Mouse (Mus musculus): ENCODE data around the gene Gabra4.
A peak's percentile ranks its signal among the peaks of the same experiment; 100 is the strongest.
"Not testable (repeated sequence)": the region's sequence is repeated elsewhere in the genome, so short reads cannot be mapped to it uniquely, and the experiment has no call there.

Gene Gabra4

DNA sequence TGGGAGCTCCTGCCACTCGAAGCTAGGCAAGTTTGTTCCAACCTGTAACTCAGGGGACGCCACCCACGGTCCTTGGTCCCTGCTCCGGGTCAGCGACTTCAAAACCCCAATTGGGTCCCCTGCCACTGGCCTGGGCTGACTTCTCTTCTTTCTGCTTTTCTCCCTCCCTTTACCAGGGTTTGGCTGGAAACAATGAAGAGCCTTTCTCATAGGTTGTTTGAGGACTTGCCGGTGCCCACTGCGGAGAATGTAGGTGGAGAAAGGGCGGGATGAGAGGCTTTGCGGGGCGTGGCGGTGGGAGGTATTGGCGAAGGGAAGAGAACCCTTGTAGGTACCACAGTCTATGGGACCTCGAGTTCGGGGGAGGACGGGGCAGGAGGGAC lies at the start of gene Gabra4:
TSS of gene Gabra4 (minus strand) at position 194 of the 383 bp plus-strand sequence.
- DNase-seq, result peak in 1 of 2 experiments; percentile 59

DNA sequence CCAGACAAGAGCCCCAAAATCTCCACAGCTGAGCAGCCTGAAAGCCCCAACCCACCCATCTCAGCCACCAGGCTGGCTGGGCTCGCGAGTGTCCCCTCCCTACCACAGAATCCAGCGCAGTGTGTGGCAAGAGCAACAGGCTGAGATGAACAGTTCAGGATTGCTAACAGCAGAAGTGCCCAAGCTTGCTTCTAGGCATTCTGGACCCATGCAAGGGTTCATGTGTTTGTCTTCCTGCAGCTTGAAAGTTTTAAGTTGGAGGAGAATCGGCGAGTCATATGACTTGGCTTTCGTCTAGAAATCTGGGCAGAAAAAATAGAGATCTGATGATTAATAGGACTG lies 43.1 kb upstream of the Gabra4 start:
- no peak for DNase-seq

DNA sequence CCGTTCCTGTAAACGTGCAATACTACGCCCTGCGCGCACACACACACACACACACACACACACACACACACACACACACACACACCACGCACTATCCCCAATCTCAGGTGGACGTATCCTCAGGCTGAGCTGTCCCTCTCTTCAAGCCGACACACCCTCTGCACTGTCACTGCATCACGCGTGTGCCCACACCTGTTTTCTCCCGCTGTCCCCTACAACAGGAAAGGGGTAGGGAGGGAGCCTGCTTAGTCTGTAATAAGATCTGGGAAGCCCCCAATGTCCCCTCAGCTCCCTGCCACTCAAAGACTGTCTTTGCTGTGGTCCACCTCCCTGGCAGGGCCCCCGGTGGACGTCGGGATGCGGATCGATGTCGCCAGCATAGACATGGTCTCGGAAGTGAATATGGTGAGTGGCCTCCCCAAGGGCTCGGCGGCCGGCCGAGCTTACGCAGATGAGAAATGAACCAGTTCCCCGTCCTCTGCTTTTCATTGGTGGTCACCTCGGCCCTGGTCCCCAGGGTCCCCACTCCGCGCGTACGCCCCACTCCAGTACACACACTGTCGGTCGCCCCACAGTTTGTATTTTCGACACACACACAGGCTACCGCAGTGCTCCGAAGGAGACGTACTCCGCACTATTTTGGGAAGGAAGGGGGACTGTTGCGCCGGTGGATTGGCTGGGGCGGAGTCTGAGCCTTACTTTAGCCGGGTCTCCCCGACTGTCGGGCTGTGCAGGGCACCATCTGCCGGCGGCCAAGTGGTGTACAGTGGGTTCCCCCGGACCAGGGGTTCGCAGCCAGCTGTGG lies 42.6 kb upstream of the Gabra4 start:
- DNase-seq, result peak; percentile 78 to 79

DNA sequence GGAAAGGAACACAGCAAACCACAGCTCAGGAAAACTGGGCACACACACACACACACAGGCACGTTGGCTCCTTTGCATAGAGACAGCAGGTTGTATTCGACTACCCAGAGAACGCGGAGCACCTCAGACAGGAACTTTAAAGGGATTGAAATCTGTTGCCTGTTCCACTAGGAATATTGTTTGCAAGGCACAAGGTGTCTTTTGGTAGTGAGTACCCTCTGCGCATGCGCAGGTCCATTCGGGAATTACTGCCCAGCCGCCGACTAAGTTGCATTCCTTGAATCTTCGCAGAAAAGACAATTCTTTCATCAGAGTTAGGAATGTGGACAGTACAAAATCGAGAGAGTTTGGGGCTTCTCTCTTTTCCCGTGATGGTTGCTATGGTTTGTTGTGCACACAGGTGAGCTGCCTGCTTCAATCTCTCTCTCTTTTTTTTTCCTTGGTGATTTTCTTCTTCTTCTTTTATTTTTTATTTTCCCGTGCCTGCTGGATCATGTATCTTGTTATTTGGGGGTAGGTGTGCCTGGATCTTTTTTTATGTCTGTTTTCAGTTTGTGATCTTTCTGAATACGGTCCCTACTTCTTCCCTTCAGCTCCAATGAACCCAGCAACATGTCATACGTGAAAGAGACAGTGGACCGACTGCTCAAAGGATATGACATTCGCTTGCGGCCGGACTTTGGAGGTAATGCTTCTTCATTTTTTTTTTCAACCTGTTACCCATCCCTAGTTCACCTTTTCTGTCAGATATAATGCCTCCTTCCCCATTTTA lies 41.8 kb upstream of the Gabra4 start:
- peak; percentile 83 to 86 for DNase-seq

DNA sequence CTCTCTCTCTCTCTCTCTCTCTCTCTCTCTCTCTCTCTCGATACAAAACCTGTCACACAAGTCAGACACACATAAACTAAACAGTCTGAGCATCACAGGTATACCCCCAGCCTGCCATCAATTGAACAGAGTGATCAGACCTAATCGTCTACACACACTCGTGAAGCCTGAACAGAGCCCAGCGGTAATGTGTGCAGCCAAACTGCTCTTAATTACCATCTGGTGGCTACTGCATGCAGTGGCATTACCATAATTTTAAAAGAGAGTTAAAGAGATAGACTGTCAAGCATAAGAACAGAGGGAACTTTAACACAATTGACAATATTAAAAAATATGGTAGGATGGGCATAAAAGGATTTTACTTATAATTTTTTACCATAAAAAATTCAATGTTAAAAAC lies 7.5 kb upstream of the Gabra4 start:
- no peak for DNase-seq

DNA sequence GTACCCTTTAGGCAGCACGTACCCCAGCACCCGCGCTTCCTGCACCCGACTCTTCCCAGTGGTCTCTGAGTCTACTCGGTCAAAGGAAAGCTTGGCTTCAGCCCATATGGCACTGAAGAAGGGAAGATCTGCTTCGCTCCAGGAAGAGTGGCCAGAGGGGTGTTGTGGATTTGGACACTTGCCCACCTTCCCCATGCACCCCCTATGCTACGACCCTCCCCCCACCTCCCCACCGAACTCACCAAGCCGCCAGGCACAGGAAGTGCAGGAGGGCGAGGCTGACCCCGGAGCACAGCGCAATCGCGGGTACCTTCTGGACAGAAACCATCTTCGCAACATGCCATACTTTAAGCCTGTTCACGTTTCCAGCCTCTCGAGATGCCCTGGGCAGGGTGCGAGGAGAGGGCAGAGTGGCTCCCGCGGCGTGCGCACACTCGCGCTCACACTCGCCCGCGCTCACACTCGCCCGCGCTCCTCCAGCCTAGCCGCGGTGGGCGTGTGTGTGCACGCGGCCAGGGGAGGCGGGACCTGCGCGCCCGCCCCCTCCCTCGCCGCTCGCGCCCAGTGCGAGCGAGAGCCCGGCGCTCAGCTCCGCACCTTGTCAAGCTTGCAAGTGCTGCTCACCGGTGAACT lies 510 bp downstream of the Gabra4 start, which contains the start of gene Gabrb1:
TSS of gene Gabrb1 (plus strand) at position 632 of the 633 bp plus-strand sequence.
- peak; percentile 65 to 77 for DNase-seq

DNA sequence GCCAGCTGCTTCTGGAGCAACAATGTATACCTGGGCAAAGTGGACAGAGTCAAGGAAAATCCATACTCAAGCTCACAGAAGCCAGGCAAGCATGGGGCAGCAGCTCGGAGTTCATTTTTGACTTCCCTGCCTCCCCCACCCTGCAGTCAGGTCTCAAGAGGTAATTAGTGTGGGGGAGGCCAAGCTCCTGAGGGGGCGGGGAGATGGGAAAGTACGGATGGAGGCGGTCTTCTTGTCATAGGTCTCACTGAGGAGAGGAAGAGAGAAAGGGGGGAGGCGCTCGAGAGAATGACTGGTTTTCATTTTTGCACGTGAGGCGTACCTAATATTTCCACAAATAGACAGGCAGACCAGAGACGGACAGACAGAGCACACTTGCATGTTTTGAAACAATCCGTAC lies 1.3 kb downstream of the Gabra4 start:
- DNase-seq, result peak; percentile 42 to 47

DNA sequence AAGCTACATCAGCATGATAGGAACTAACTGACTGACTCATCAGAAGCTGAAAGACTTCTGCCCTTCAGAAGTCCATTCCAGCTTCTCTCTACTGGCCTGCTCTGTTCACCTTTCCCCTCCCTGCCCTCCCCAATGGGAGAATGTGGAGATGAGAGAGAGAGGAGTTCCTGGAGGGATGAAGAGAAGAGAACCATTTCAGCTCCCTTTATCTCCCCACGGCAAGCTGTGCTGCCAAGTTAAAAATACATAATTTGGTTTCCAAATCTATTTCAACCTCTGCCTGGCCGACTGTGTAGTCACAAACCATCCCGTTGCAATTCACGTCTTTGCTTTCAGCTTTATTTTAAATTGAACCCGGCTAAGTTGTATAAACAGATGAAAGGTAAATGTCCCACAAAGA lies 4.1 kb downstream of the Gabra4 start:
- no peak for DNase-seq

DNA sequence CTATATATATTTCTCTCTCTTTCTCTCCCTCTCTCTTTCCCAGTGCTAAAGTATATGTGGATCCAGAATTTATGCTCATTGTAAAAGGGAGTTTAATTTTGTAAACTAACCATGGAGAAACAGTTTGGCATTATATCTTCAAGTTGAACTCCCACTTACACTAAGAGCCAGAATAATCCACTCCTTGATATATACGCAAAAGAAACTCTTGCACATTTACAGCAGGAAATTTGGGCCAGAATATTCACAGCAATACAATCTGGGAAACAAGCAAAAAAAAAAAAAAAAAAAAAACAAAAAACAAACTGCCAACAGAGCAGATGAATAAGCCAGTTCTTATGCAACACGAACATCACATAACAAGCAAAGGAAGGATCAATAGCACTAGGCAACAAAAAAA lies 10.0 kb downstream of the Gabra4 start:
- DNase-seq, result no peak

DNA sequence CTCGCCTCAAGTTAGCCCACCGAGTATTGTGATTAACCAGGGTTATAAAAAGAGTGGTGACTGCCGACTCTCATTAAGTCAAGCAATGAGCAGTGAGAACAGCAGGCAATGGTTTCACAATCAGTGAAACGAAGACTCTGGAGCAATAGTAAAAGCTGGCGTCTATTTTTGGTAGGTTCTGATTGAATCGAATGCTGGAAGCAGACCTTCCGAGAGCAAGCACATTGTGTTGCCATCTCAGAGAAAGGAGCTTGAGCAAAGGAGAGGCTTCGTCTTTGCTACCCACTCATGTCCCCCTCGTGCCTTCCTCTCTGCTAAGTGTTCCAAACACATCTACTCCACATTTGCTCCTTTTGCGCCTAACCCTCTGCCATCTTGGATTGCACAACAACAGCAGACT lies 18.3 kb downstream of the Gabra4 start:
- no peak for DNase-seq

DNA sequence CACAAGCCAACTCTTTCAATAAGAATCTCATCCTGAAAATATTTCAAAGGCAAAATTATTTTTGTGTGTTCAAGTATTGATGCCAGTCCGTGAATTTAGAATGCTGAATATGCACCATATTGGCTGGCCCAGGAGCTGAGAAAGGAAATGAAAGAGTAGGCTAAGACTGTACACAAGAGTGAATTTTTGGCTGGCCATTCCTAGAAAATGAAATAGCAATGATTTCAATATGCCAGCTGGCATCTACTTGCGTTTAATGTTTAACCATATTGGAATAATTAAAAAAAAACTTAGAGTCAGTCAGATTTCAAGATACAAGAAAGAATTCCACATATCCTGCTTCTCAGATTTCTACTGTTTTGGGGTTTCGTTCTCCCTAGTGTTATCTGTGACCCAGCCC lies 30.3 kb downstream of the Gabra4 start:
- DNase-seq, result no peak

DNA sequence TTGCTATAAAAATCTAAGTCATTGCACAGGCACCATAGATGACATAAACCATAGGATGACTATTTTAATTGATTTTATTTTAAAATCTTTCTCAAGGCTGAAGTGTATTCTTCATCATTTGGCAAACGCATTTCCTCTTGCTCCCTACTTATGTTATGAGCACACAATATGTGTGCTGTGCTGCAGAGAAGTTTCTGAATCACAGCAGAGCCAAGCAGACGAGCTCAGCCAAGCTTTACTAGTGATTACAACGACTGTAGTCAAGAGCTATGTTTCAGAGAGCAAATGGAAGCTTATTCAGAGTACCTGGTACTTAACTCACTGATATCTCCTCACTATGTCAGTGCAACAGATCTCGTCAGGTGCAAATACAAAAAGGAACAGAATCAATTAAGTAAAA lies 41.4 kb downstream of the Gabra4 start:
- DNase-seq, result no peak

DNA sequence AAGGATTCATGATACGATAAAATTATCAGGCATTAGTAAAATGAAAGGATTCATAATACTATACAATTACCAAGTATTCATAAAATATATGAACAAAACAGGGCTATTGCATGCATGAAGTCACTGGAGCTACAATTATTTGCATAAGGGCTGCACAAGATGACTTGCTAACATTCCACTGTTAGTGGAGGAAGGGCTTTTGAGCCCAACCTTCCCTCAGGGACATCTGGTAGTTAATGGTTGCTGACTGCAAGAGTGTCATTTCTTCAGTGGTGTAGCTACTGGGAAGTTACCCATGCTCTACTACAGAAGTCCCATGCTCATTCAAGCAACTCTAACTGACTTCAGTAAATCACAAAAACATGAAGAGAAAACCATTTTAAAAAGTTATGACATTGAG lies 43.8 kb downstream of the Gabra4 start:
- DNase-seq, result no peak

DNA sequence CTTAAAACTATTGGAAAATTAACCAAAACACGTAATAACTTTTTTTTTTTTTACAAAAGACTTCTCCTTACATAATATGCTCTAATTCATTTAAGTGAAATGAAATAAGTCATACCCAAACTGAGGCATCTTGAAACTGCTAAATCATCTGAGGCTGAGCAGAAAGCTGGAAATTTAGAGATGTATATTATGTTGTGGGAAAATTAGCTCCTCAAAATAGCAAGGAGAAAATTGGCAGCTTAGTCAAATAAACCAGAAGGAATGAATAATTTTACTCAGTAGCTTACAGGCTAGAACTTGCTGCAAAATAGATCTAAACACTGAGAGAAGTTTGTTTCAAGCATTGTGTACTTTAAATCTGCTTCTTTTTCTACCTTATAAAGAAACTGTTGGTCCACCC lies 49.4 kb downstream of the Gabra4 start:
- no peak for DNase-seq

DNA sequence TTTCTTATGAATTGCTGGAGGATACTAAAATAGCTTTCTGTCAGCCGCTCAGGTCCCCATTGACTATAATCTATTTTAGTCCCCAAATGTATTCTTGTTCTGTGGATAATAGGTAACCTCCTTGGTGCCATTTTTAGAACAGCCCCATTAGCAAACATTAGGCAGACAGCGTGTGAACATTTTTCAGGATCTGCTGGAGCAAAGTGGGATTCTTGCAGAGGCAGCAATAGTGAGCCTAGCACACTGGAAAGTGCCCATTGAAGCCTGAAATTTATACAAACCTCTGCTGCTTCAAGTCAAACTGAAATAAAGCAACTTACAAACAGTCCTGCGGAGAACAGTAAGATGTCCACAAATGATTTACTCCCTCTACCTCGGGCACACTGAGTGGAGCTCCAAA lies 51.2 kb downstream of the Gabra4 start:
- no peak for DNase-seq

DNA sequence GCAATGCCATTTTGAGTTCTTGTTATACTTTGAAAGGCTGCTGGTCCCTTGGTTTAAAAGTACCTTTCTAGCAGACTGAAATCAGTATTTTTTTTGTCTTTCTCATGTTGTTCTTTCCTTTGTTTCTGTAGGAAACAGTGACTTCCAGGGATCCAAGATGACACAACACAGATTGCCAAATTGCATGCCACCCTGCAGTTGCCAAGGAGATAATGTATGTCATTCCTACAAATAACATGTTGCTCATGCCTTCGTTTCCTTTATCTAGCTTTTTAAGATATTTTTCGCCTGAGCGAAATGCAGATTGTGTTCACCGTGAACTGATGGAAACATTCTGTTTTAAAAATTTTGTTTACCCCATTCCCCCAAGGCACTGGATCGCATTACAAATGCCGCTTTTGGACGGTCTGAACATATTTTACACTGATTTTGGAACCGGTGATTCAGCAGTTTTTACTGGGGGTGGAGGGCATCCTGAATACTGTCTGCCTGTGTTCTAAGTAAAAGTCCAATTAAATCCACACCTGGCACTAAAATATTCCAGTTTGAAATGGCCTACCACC lies 53.9 kb downstream of the Gabra4 start:
- DNase-seq, result no peak

DNA sequence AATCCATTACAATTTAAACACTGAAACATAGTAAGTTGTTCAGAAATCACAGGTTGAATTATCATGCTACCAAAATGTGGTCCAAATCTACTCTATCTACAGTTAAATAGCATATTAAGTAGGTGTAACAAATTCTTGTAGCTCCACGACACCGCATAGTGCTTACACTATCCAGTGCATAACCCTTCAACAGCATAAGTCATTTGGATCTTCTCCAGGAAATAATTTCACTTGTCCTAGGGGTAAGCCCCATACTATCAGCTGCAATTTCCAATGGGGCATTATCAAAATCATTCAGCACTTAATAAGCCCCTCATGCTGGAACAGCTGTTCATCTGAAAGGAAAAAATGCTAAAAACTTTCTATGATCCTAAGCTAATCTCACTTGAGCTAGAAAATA lies 62.8 kb downstream of the Gabra4 start:
- no peak for DNase-seq

DNA sequence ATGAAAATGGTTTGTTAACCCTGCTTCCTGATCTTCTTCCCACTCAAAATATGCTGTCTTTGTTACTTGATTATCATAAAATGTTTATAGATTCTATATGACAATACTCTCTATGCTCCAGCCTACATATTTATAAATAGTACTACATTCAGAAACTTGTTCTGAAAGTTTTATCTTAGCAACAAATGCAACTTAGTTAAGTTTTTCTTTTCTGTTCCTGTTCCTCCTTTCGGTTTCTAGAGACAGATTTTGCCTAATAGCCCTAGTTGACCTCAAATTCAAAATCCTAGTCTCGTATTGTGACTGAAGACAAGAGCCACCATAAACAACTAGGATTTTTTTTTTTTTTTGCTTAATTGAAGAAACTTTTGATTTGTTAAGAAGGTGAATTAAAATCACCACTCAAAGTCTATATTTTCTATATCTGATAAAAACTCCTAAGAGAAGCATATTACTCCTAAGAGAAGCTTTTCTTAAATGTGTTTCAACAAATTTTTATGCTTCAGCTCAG lies 64.3 kb downstream of the Gabra4 start:
- DNase-seq, result no peak

DNA sequence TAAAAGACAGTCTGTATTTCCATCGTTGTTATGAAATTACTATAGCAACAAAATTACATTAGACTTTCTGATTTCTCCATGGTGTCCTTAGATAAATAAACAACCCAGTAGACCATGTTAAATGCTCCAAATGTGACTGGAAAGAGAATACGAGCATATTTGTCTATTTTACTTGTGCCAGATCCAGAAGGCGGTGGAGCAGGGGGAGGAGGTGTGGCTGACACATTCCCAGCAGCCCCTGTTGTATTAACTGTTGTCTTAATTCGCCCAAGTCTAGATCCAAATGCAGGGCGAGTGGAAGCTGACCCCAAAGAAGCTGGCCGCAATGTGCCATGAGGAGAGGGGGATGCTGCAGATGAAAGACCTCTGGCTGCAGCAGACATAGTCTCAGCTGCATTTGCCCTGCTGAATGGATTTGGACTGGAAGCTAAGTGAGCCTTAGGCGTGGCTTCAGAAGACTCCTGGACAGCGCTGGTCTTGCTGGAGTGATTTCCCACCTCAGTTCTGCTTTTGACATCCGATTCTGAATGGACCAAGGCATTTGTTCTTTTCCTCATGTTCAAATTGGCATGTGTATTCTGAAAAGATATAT lies 86.4 kb downstream of the Gabra4 start:
- DNase-seq, result no peak

DNA sequence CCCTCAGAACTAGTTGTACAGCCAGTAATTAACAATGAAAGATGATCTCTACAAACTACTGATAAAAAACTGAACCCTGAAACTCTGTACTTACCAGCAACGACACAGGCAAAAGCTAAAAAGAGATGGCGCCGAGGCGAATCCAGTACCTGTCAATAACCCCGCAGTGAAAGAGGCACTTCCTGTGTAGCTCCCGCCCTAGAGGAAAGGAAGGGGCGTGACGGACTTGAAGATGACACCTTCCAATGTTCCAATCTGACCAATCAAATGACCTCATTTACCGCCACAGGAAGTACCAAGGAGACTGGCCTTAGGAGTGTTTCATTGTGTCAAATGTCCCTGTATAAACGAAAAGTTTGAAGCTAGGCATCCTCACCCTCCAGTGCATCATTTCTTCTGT lies 110.0 kb downstream of the Gabra4 start, which contains the start of gene Cox7b2:
TSS of gene Cox7b2 (minus strand) at position 127 of the 400 bp plus-strand sequence.
- DNase-seq, result no peak

DNA sequence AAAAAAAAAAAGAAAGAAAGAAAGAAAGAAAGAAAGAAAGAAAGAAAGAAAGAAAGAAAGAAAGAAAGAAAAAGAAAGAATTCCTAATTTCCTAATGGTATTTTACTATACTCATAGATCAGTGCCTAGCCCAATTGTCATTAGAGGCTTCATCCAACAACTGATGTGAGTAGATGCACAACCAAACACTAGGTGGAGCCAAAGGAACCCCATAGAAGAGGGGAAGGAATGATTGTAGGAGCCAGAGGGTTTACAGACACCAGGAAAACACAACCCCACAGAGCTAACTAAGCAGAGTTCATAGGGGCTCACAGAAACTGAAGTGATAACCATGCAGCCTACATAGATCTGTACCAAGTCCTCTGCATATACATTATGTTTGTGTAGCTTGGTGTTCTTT lies 112.6 kb downstream of the Gabra4 start:
- DNase-seq, result peak in 1 of 2 experiments; percentile 25

DNA sequence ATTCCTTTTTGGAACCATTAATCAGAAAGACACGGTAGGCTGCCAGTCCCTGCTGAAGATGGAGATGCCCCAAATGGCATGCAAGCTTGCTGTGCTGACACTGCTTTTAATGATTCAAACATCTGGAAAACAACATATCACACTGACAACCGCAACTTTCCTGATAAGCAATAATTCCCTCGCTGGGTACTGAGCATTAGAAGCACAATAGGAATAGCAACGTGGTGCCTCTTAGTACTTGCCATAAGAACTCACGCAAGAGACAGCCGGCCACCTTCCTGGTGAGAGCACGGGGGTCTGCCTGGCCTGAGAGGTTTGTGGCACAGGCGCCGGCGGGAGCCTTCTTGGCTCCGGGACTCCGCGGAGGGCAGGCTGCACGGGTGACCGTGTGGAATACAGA lies 132.6 kb downstream of the Gabra4 start:
- DNase-seq, result not testable (repeated sequence)

Data from cerebellum, postnatal 25 days (tissue).